Mouse (Mus musculus): ENCODE measurements around the gene Mta3. TPM values are rescaled to one million over a fixed set of nuclear protein-coding genes. Genes with fewer than 3 reads are reported as not detected.

The Mta3 gene
- total and polyA plus RNA-seq, 3 experiments, result 31.1 to 67.6 (median 39.2) TPM

DNA sequence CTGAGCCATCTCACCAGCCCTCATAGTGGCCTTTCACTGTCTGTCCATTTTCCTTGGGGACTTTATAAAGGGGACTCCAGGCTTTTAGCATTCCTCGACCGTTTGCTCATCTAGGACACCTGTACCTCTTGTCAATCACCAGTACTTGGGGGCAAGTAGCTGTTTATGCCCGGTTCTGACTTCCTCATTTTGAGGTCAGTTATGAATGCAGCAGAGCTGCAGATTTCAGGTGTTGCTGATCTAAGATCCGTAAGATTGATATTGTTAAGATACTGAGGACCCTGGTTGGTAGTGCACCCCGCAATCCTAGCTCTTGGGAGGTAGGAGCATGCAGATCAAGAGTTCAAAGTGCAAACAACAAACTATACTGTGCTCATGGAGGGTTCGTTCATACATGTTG is 64.4 kb downstream of the Mta3 start:
- no peak overlapping the region for H3K9ac ChIP-seq (ENCODE audit: insufficient read depth, low read depth)
- dilution Hi-C loops (cut with MboI; ENCODE audit: extremely low pct_ligation_motif_present, extremely low pct_unique_long_range_greater_than_20kb, low sequenced_read_pairs) (no loop called here), in situ Hi-C loops (cut with MboI; ENCODE audit: low pct_ligation_motif_present, low pct_unique_long_range_greater_than_20kb, low sequenced_read_pairs) (no loop called here)
- TF ChIP-seq ZNF384 (IDR thresholded peaks at IDR 0.05; ENCODE audit: low read depth, low read length), result no peak
- no peak for TF ChIP-seq NELFE (IDR thresholded peaks at IDR 0.05; ENCODE audit: low read depth, low read length)
- TF ChIP-seq RAD21 (IDR thresholded peaks at IDR 0.05; ENCODE audit: low read depth, low read length), result no peak
- TF ChIP-seq UBTF (IDR thresholded peaks at IDR 0.05; ENCODE audit: low read depth, low read length), result no peak
- TF ChIP-seq MEF2A (IDR thresholded peaks at IDR 0.05; ENCODE audit: borderline replicate concordance, low read depth, low read length), result no peak
- TF ChIP-seq NRF1 (IDR thresholded peaks at IDR 0.05; ENCODE audit: low read depth, low read length), result no peak
- no peak for TF ChIP-seq CHD1 (IDR thresholded peaks at IDR 0.05; ENCODE audit: low read depth, low read length)
- no peak for TF ChIP-seq MAX (IDR thresholded peaks at IDR 0.05; ENCODE audit: low read length)
- no peak for TF ChIP-seq RCOR1 (conservative IDR thresholded peaks at IDR 0.05; ENCODE audit: low read depth, low read length)
- no peak for TF ChIP-seq E2F4 (IDR thresholded peaks at IDR 0.05; ENCODE audit: insufficient replicate concordance, low read depth, low read length)
- no peak for TF ChIP-seq POLR2A (IDR thresholded peaks at IDR 0.05; ENCODE audit: low read depth, low read length)
- TF ChIP-seq MXI1 (IDR thresholded peaks at IDR 0.05; ENCODE audit: low read depth, low read length), result no peak
- TF ChIP-seq MAZ (IDR thresholded peaks at IDR 0.05; ENCODE audit: low read depth, low read length), result no peak
- no peak for TF ChIP-seq MAFK (IDR thresholded peaks at IDR 0.05; ENCODE audit: insufficient replicate concordance, low read length)
- H3K4me3 ChIP-seq (replicated peaks in 1 of 3; ENCODE audit: low read depth in 2 of 3, low read length in 2 of 3, poor library complexity in 1 of 3), result no peak overlapping the region
- H3K36me3 ChIP-seq (replicated peaks in 1 of 2; ENCODE audit: control insufficient read depth in 1 of 2, insufficient read depth in 1 of 2, low read length in 1 of 2), result peaks cover 17 to 79% of the 10 kb centered on the region in 2 experiments
- H3K27ac ChIP-seq (ENCODE audit: insufficient read depth, low read depth), result no peak overlapping the region
- no peaks in the 10 kb centered on the region for H3K79me2 ChIP-seq (replicated peaks; ENCODE audit: control insufficient read depth, extremely low read depth, insufficient read depth, poor library complexity, severe bottlenecking)
- H3K4me2 ChIP-seq (ENCODE audit: insufficient read depth, low read depth, poor library complexity, severe bottlenecking), result no peak overlapping the region
- no peaks in the 10 kb centered on the region for H3K9me3 ChIP-seq (replicated peaks; ENCODE audit: low read length)
- H3K4me1 ChIP-seq (ENCODE audit: control insufficient read depth in 1 of 2, insufficient read depth in 2 of 2), result peaks cover 0 to 21% of the 10 kb centered on the region in 2 experiments; a peak in 2 of 4 replicates
- H3K27me3 ChIP-seq (replicated peaks), result no peaks in the 10 kb centered on the region
- peak; percentile 27 for DNase-seq (ENCODE audit: extremely low read depth)

DNA sequence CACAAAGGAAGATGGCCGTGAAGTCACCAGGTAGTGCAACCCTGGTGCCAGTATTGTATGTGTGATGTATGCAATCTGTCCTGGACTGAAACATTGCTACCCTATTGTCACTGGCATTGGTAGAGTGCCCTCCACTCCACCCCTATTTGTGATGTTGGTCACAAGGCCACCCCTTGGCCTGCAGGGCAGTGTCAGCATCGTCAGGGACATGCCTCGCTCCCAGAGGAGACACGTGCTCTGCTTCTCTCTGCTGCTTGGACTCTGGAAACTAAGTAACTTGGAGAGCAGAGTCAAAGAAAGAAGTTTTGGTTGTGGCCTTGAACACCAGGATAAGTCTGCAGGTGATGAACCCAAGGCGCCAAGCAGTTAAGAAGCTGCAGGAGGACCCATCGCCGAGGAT is 65.0 kb downstream of the Mta3 start:
- TF ChIP-seq KAT2A (IDR thresholded peaks at IDR 0.05; ENCODE audit: insufficient replicate concordance, low read length) (no peak), MYC (IDR thresholded peaks at IDR 0.05; ENCODE audit: low read depth, low read length) (no peak), USF2 (conservative IDR thresholded peaks at IDR 0.05; ENCODE audit: low read depth, low read length) (no peak), NELFE (IDR thresholded peaks at IDR 0.05; ENCODE audit: low read depth, low read length) (no peak), IRF4 (IDR thresholded peaks at IDR 0.05; ENCODE audit: low read depth, low read length) (no peak), CHD2 (IDR thresholded peaks at IDR 0.05; ENCODE audit: low read length) (no peak), USF1 (IDR thresholded peaks at IDR 0.05; ENCODE audit: low read depth, low read length) (no peak), ZNF384 (IDR thresholded peaks at IDR 0.05; ENCODE audit: low read depth, low read length) (no peak), ELF1 (IDR thresholded peaks at IDR 0.05; ENCODE audit: low read depth, low read length) (no peak), TCF12 (IDR thresholded peaks at IDR 0.05; ENCODE audit: low read depth, low read length) (no peak), SMC3 (IDR thresholded peaks at IDR 0.05; ENCODE audit: low read depth, low read length) (no peak)
- in situ Hi-C loops (cut with MboI; ENCODE audit: low pct_ligation_motif_present, low pct_unique_long_range_greater_than_20kb, low sequenced_read_pairs) (no loop called here), dilution Hi-C loops (cut with MboI; ENCODE audit: extremely low pct_ligation_motif_present, extremely low pct_unique_long_range_greater_than_20kb, low sequenced_read_pairs) (no loop called here)
- H3K9me3 ChIP-seq (replicated peaks; ENCODE audit: low read length), result no peaks in the 10 kb centered on the region
- H3K36me3 ChIP-seq (replicated peaks in 1 of 2; ENCODE audit: control insufficient read depth in 1 of 2, insufficient read depth in 1 of 2, low read length in 1 of 2), result peaks cover 19 to 82% of the 10 kb centered on the region in 2 experiments
- 0 out of 2 replicates have a peak overlapping the region, but pooled peaks have one; percentile 16 for H3K27ac ChIP-seq (ENCODE audit: insufficient read depth, low read depth)
- no peak for DNase-seq (ENCODE audit: extremely low read depth)
- H3K27me3 ChIP-seq (replicated peaks), result no peaks in the 10 kb centered on the region
- no peak overlapping the region for H3K4me2 ChIP-seq (ENCODE audit: insufficient read depth, low read depth, poor library complexity, severe bottlenecking)
- H3K79me2 ChIP-seq (replicated peaks; ENCODE audit: control insufficient read depth, extremely low read depth, insufficient read depth, poor library complexity, severe bottlenecking), result no peaks in the 10 kb centered on the region
- H3K4me3 ChIP-seq (replicated peaks in 1 of 3; ENCODE audit: low read depth in 2 of 3, low read length in 2 of 3, poor library complexity in 1 of 3), result no peak overlapping the region
- peaks cover 0 to 19% of the 10 kb centered on the region in 2 experiments; a peak in 2 of 4 replicates for H3K4me1 ChIP-seq (ENCODE audit: control insufficient read depth in 1 of 2, insufficient read depth in 2 of 2)
- no peak overlapping the region for H3K9ac ChIP-seq (ENCODE audit: insufficient read depth, low read depth)
